Comparison of ENCODE assay signal across 23 mouse cellular contexts in genomic region chr19:47832316-47832715, GRCm38 (mm10). TPM values are rescaled to one million over a fixed set of nuclear protein-coding genes. Genes with fewer than 3 reads are reported as not detected.
DNase-seq lines count a peak whose midpoint lies in the region; ATAC-seq lines count a peak whose summit lies in the region.
"Had no signal": no experiment of that assay in that cellular context is flagged by ENCODE, and none has a peak within 500 bp of the region (broad histone marks: within the 10 kb centered on the region; RNA-seq: fewer than 3 reads in every experiment).

No protein-coding gene starts in this region.

- no peak for ATAC-seq in midbrain, embryonic 14.5 days (ENCODE audit: low FRiP score, low TSS enrichment)
- ATAC-seq: CD4-positive, CD25-positive, alpha-beta regulatory T cell, adult 4 months; forebrain, embryonic 13.5 days; forebrain, embryonic 15.5 days; forebrain, postnatal 0 days; Patski had no signal

- H3K27me3 ChIP-seq in midbrain, embryonic 10.5 days (ENCODE audit: low read depth, poor library complexity, severe bottlenecking) = peaks cover 18% of the 10 kb centered on the region
- H3K27me3 ChIP-seq in midbrain, embryonic 14.5 days (ENCODE audit: control insufficient read depth, insufficient read depth, low read length) = 0 out of 2 replicates have a peak, but pooled peaks cover 3% of the 10 kb centered on the region
- H3K27me3 ChIP-seq: forebrain, embryonic 15.5 days had no signal

- no peaks in the 10 kb centered on the region for H3K36me3 ChIP-seq in midbrain, embryonic 10.5 days
- no peaks in the 10 kb centered on the region for H3K36me3 ChIP-seq in midbrain, embryonic 14.5 days (ENCODE audit: control insufficient read depth, insufficient read depth, low read length)
- H3K36me3 ChIP-seq: embryonic facial prominence, embryonic 10.5 days; embryonic facial prominence, embryonic 12.5 days; forebrain, embryonic 15.5 days; G1E had no signal

- H3K9ac ChIP-seq in midbrain, embryonic 14.5 days (replicated peaks; ENCODE audit: low read length) = no peak overlapping the region
- H3K9ac ChIP-seq: embryonic facial prominence, embryonic 12.5 days; forebrain, embryonic 13.5 days; forebrain, embryonic 15.5 days; forebrain, postnatal 0 days had no signal

- H3K4me1 ChIP-seq in midbrain, embryonic 10.5 days = peaks cover 8% of the 10 kb centered on the region
- no peaks in the 10 kb centered on the region; the same call in 1 of the 2 replicates for H3K4me1 ChIP-seq in midbrain, embryonic 14.5 days (ENCODE audit: control insufficient read depth, insufficient read depth, low read length)
- H3K4me1 ChIP-seq: embryonic facial prominence, embryonic 12.5 days; forebrain, embryonic 13.5 days had no signal

- H3K4me2 ChIP-seq in midbrain, embryonic 14.5 days (ENCODE audit: low read length) = no peak overlapping the region
- H3K4me2 ChIP-seq: embryonic facial prominence, embryonic 12.5 days; forebrain, embryonic 13.5 days; forebrain, embryonic 15.5 days had no signal

- H3K4me3 ChIP-seq in midbrain, embryonic 10.5 days = no peak overlapping the region
- H3K4me3 ChIP-seq in midbrain, embryonic 14.5 days (replicated peaks; ENCODE audit: low read depth, low read length) = no peak overlapping the region
- H3K4me3 ChIP-seq: embryonic facial prominence, embryonic 10.5 days; embryonic facial prominence, embryonic 12.5 days; forebrain, embryonic 13.5 days; forebrain, embryonic 15.5 days had no signal

- H3K9me3 ChIP-seq in midbrain, embryonic 10.5 days (replicated peaks) = no peaks in the 10 kb centered on the region
- no peaks in the 10 kb centered on the region for H3K9me3 ChIP-seq in midbrain, embryonic 14.5 days (ENCODE audit: control insufficient read depth, low read length)
- H3K9me3 ChIP-seq: embryonic facial prominence, embryonic 10.5 days; embryonic facial prominence, embryonic 12.5 days; forebrain, embryonic 13.5 days; forebrain, embryonic 15.5 days had no signal

- no peak overlapping the region for H3K27ac ChIP-seq in midbrain, embryonic 10.5 days (replicated peaks)
- no peak overlapping the region for H3K27ac ChIP-seq in midbrain, embryonic 14.5 days (replicated peaks; ENCODE audit: low read depth, low read length)
- H3K27ac ChIP-seq: embryonic facial prominence, embryonic 10.5 days; embryonic facial prominence, embryonic 12.5 days; forebrain, embryonic 13.5 days; forebrain, embryonic 15.5 days had no signal

- 89% methylated on average over 16 of the region's 16 CpGs for WGBS in midbrain, embryonic 10.5 days
- WGBS in midbrain, embryonic 14.5 days = 86% methylated on average over 16 of the region's 16 CpGs

- DNase-seq in heart, adult 11 months = peak; percentile 79
- no peak for DNase-seq in heart, adult 9 months (ENCODE audit: low spot score in 2 of 2)
- DNase-seq in midbrain, embryonic 10.5 days (ENCODE audit: low spot score) = peak; percentile 10
- DNase-seq in midbrain, embryonic 14.5 days = no peak
- DNase-seq in ZHBTc4 (ENCODE audit: low read depth, low spot score) = peak; percentile 45
- DNase-seq: adrenal gland, adult 2 months; adrenal gland, postnatal 10 days; adrenal gland, postnatal 25 days; B cell, adult 2 months; cerebellum, adult 11 months; cerebellum, adult 18-20 months; cerebellum, adult 8-10 months; cerebellum, adult 9-11 months; cerebellum, postnatal 14 days; cerebellum, postnatal 36 days; forebrain, postnatal 0 days had no signal

RNA-seq across cellular contexts. Expression of gene Gsto1, which starts 22.5 kb away (rescaled TPM):
- 78.1 and 92.2 TPM in 2 replicates for polyA plus RNA-seq in midbrain, embryonic 10.5 days (2016; fragmentation: Nextera tagmentation; extraction: Ambion mirVana)
- 115 and 150 TPM in 2 replicates for polyA plus RNA-seq in midbrain, embryonic 14.5 days (2014; fragmentation: Nextera tagmentation; extraction: Ambion mirVana)

RNA-seq across cellular contexts. Expression of gene Gsto2, which starts 33.0 kb away (rescaled TPM):
- 1.4 and 1.6 TPM in 2 replicates for polyA plus RNA-seq in midbrain, embryonic 10.5 days (2016; fragmentation: Nextera tagmentation; extraction: Ambion mirVana)
- 1.0 and 1.2 TPM in 2 replicates for polyA plus RNA-seq in midbrain, embryonic 14.5 days (2014; fragmentation: Nextera tagmentation; extraction: Ambion mirVana)

Comparison
In these comparisons a context has a peak if more than half of its experiments do, and no peak if none do; other contexts are left out.
1. DNase-seq: peak in heart, adult 11 months (single experiment), midbrain, embryonic 10.5 days (single experiment) and ZHBTc4 (single experiment); none in heart, adult 9 months (0 of 2) and midbrain, embryonic 14.5 days (single experiment).